Comparison of ENCODE assay signal across 15 mouse cellular contexts in genomic region chr3:129222448-129223290, GRCm38 (mm10). TPM values are rescaled to one million over a fixed set of nuclear protein-coding genes. Genes with fewer than 3 reads are reported as not detected.
DNase-seq lines count a peak whose midpoint lies in the region; ATAC-seq and TF ChIP-seq lines count a peak whose summit lies in the region.
"Had no signal": no experiment of that assay in that cellular context is flagged by ENCODE, and none has a peak within 500 bp of the region (broad histone marks: within the 10 kb centered on the region; RNA-seq: fewer than 3 reads in every experiment).

No protein-coding gene starts in this region.

- peak; percentile 8 to 14 for DNase-seq in cerebellum, postnatal 10 days
- DNase-seq in cerebellum, adult 11 months, result no peak
- DNase-seq in hindbrain, embryonic 11.5 days (ENCODE audit: low spot score), result peak; percentile 48
- no peak for DNase-seq in hindbrain, postnatal 0 days (ENCODE audit: low spot score)
- DNase-seq in embryo, embryonic 10 days (ENCODE audit: low spot score), result peak; percentile 18
- DNase-seq in urinary bladder, postnatal 4 days (ENCODE audit: low spot score in 2 of 2), result no peak
- no peak for DNase-seq in Muller cell, postnatal 12 days (ENCODE audit: inconsistent ontology term)
- DNase-seq: adrenal gland, postnatal 10 days; thymus, adult 2 months had no signal

- TF ChIP-seq CTCF in hindbrain, postnatal 0 days (IDR thresholded peaks at IDR 0.05; ENCODE audit: low read depth), result no peak
- no peak for TF ChIP-seq CTCF in intestine, postnatal 0 days (IDR thresholded peaks at IDR 0.05; ENCODE audit: low read depth)

- ATAC-seq in hindbrain, embryonic 11.5 days (ENCODE audit: low FRiP score), result no peak
- ATAC-seq in hindbrain, postnatal 0 days, result no peak
- no peak for ATAC-seq in intestine, postnatal 0 days

- no peak overlapping the region for H3K4me2 ChIP-seq in hindbrain, embryonic 11.5 days (replicated peaks; ENCODE audit: low read depth, low read length)
- H3K4me2 ChIP-seq in hindbrain, postnatal 0 days (ENCODE audit: low read depth, low read length), result no peak overlapping the region
- H3K4me2 ChIP-seq in intestine, postnatal 0 days (replicated peaks; ENCODE audit: low read depth), result peak overlapping the region; percentile 94
- H3K4me2 ChIP-seq: hindbrain, embryonic 15.5 days; liver, embryonic 11.5 days had no signal

- H3K27me3 ChIP-seq in hindbrain, embryonic 11.5 days (ENCODE audit: control insufficient read depth, insufficient read depth, low read length), result peaks cover 88% of the 10 kb centered on the region
- peaks cover 82% of the 10 kb centered on the region for H3K27me3 ChIP-seq in hindbrain, postnatal 0 days (ENCODE audit: insufficient read depth, low read length)
- peaks cover 29% of the 10 kb centered on the region; the same call in 1 of the 2 replicates for H3K27me3 ChIP-seq in intestine, postnatal 0 days (replicated peaks; ENCODE audit: control insufficient read depth, insufficient read depth, low read length)

- H3K36me3 ChIP-seq in hindbrain, embryonic 11.5 days (ENCODE audit: control insufficient read depth, insufficient read depth, low read length), result no peaks in the 10 kb centered on the region
- no peaks in the 10 kb centered on the region for H3K36me3 ChIP-seq in hindbrain, postnatal 0 days (ENCODE audit: insufficient read depth, low read length)
- no peaks in the 10 kb centered on the region for H3K36me3 ChIP-seq in intestine, postnatal 0 days (ENCODE audit: control insufficient read depth, insufficient read depth)
- H3K36me3 ChIP-seq: forebrain, embryonic 10.5 days; hindbrain, embryonic 15.5 days had no signal

- no peak overlapping the region for H3K27ac ChIP-seq in hindbrain, embryonic 11.5 days (ENCODE audit: low read depth, low read length)
- no peak overlapping the region for H3K27ac ChIP-seq in hindbrain, postnatal 0 days
- H3K27ac ChIP-seq in intestine, postnatal 0 days (ENCODE audit: low read depth, low read length), result no peak overlapping the region
- H3K27ac ChIP-seq: forebrain, embryonic 10.5 days; hindbrain, embryonic 15.5 days had no signal

- no peaks in the 10 kb centered on the region for H3K9me3 ChIP-seq in hindbrain, embryonic 11.5 days (ENCODE audit: control insufficient read depth, low read length)
- H3K9me3 ChIP-seq in hindbrain, postnatal 0 days (ENCODE audit: low read length), result no peaks in the 10 kb centered on the region
- no peaks in the 10 kb centered on the region for H3K9me3 ChIP-seq in intestine, postnatal 0 days (ENCODE audit: control insufficient read depth)
- H3K9me3 ChIP-seq: forebrain, embryonic 10.5 days; hindbrain, embryonic 15.5 days had no signal

- 1% methylated on average over 21 of the region's 21 CpGs for WGBS in hindbrain, embryonic 11.5 days
- 2% methylated on average over 21 of the region's 21 CpGs for WGBS in hindbrain, postnatal 0 days
- 4% methylated on average over 21 of the region's 21 CpGs for WGBS in intestine, postnatal 0 days

- no peaks in the 10 kb centered on the region for H3K4me1 ChIP-seq in hindbrain, embryonic 11.5 days (replicated peaks; ENCODE audit: control insufficient read depth, insufficient read depth, low read length)
- H3K4me1 ChIP-seq in hindbrain, postnatal 0 days (ENCODE audit: insufficient read depth, low read length), result no peaks in the 10 kb centered on the region
- no peaks in the 10 kb centered on the region for H3K4me1 ChIP-seq in intestine, postnatal 0 days (replicated peaks; ENCODE audit: control insufficient read depth, insufficient read depth, low read length)
- H3K4me1 ChIP-seq: hindbrain, embryonic 15.5 days had no signal

- no peak overlapping the region for H3K9ac ChIP-seq in hindbrain, embryonic 11.5 days (ENCODE audit: low read depth, low read length)
- H3K9ac ChIP-seq in hindbrain, postnatal 0 days (replicated peaks; ENCODE audit: low read length), result no peak overlapping the region
- H3K9ac ChIP-seq in intestine, postnatal 0 days (ENCODE audit: low read depth, low read length), result no peak overlapping the region; the same call in 1 of the 2 replicates
- H3K9ac ChIP-seq: hindbrain, embryonic 15.5 days had no signal

- H3K4me3 ChIP-seq in hindbrain, embryonic 11.5 days (ENCODE audit: low read depth, low read length), result no peak overlapping the region
- H3K4me3 ChIP-seq in hindbrain, postnatal 0 days (ENCODE audit: low read length), result no peak overlapping the region
- H3K4me3 ChIP-seq in intestine, postnatal 0 days (ENCODE audit: low read depth, low read length), result peak overlapping the region; percentile 59
- H3K4me3 ChIP-seq: forebrain, embryonic 10.5 days; hindbrain, embryonic 15.5 days had no signal

RNA-seq across cellular contexts. Expression of gene Pitx2, which starts 23.0 kb away (rescaled TPM):
- polyA plus RNA-seq in hindbrain, embryonic 11.5 days (2014; fragmentation: Nextera tagmentation; extraction: Ambion mirVana), result 2.9 and 4.9 TPM in 2 replicates
- 0.61 and 2.4 TPM in 2 replicates for total RNA-seq in hindbrain, postnatal 0 days (2014; rRNA removed)
- polyA plus RNA-seq in hindbrain, postnatal 0 days (2015; fragmentation: Nextera tagmentation; extraction: Ambion mirVana), result 1.0 TPM in 2 replicates
- 12.3 and 18.3 TPM in 2 replicates for polyA plus RNA-seq in intestine, postnatal 0 days (2015; fragmentation: Nextera tagmentation; extraction: Ambion mirVana)
- total RNA-seq: left cerebral cortex, adult 18-20 months; neutrophil, adult 5-6 weeks had no signal

Comparison
In these comparisons a context has a peak if more than half of its experiments do, and no peak if none do; other contexts are left out.
1. DNase-seq: peak in cerebellum, postnatal 10 days (2 of 2), hindbrain, embryonic 11.5 days (single experiment) and embryo, embryonic 10 days (single experiment); none in cerebellum, adult 11 months (single experiment), hindbrain, postnatal 0 days (single experiment), urinary bladder, postnatal 4 days (0 of 2) and Muller cell, postnatal 12 days (single experiment).